Mouse (Mus musculus): ENCODE measurements around the gene Sirt1. TPM values are rescaled to one million over a fixed set of nuclear protein-coding genes. Genes with fewer than 3 reads are reported as not detected.

Gene Sirt1
- total and polyA plus RNA-seq, 3 experiments, result 9.1 to 19.8 TPM; not detected in 1

DNA sequence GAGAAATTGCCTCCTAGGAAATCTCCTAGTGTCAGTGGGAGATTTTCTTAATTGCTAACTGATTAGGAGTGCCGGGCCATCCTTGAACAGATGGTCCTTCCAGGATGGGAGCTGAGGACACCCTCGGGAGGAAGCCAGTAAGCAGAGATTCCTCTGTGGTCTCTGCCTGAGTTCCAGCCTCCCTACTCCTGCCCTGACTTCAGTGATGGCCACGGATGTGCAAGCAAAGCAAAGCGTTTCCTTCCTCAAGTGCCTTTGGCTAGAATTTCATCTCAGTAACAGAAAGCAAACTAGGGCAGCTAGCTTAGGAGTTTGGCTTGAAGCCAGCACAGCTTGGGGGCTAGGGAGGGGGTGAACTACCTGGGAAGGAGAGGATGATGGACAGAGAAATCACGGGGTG, 35.6 kb upstream of the Sirt1 start:
- Histone ChIP-seq H3K27ac (ENCODE audit: control insufficient read depth, low read depth, low read length) (no peak overlapping the region), H3K79me2 (ENCODE audit: control insufficient read depth, insufficient read depth, low read length, poor library complexity) (no peaks in the 10 kb centered on the region), H3K9me3 (replicated peaks; ENCODE audit: insufficient read depth, low read length) (no peaks in the 10 kb centered on the region), H3K4me3 (ENCODE audit: control insufficient read depth in 1 of 2, insufficient read depth in 1 of 2, low read depth in 2 of 2, low read length in 2 of 2) (no peak overlapping the region), H3K9ac (ENCODE audit: control insufficient read depth, low read depth, low read length, poor library complexity, severe bottlenecking) (no peak overlapping the region), H3K36me3 (ENCODE audit: control insufficient read depth in 1 of 2, insufficient read depth in 2 of 2, low read length in 2 of 2) (peaks cover 0 to 2% of the 10 kb centered on the region in 2 experiments; a peak in 1 of 4 replicates), H3K4me1 (ENCODE audit: control insufficient read depth in 1 of 2, insufficient read depth in 2 of 2, low read length in 2 of 2) (peaks cover 0 to 11% of the 10 kb centered on the region in 2 experiments; a peak in 1 of 4 replicates), H3K27me3 (ENCODE audit: control insufficient read depth in 1 of 2, insufficient read depth in 2 of 2, low read length in 2 of 2) (no peaks in the 10 kb centered on the region; a peak in 1 of 4 replicates)
- no peak for TF ChIP-seq E2F4 (IDR thresholded peaks at IDR 0.05; ENCODE audit: borderline replicate concordance, low read depth, low read length)
- TF ChIP-seq EP300 (IDR thresholded peaks at IDR 0.05; ENCODE audit: low read depth in 1 of 2, low read length in 2 of 2), result no peak
- no peak for TF ChIP-seq GATA1 (IDR thresholded peaks at IDR 0.05; ENCODE audit: low read depth, low read length)
- TF ChIP-seq POLR2A (IDR thresholded peaks at IDR 0.05; ENCODE audit: control insufficient read depth in 1 of 2, insufficient read depth in 1 of 2, low read depth in 1 of 2, low read length in 2 of 2, poor library complexity in 1 of 2), result no peak
- no peak for TF ChIP-seq CHD2 (IDR thresholded peaks at IDR 0.05; ENCODE audit: low read length)
- TF ChIP-seq USF2 (IDR thresholded peaks at IDR 0.05; ENCODE audit: borderline replicate concordance in 1 of 2, insufficient read depth in 1 of 2, low read depth in 1 of 2, low read length in 2 of 2), result no peak
- TF ChIP-seq MXI1 (IDR thresholded peaks at IDR 0.05; ENCODE audit: low read depth, low read length), result no peak
- TF ChIP-seq ETS1 (IDR thresholded peaks at IDR 0.05; ENCODE audit: low read depth, low read length), result no peak
- no peak for TF ChIP-seq MEF2A (IDR thresholded peaks at IDR 0.05; ENCODE audit: extremely low read depth, insufficient replicate concordance, low read depth, low read length, poor library complexity, severe bottlenecking)
- TF ChIP-seq ELF1 (IDR thresholded peaks at IDR 0.05; ENCODE audit: low read depth, low read length), result no peak
- TF ChIP-seq RCOR1 (IDR thresholded peaks at IDR 0.05; ENCODE audit: low read depth, low read length), result no peak
- DNase-seq (ENCODE audit: low read depth, low spot score), result no peak

GRCm38 (mm10) chr10:63415850-63416249, 34.3 kb upstream of the Sirt1 start:
- no peak overlapping the region for H3K27ac ChIP-seq (ENCODE audit: control insufficient read depth, low read depth, low read length)
- no peak overlapping the region for H3K9ac ChIP-seq (ENCODE audit: control insufficient read depth, low read depth, low read length, poor library complexity, severe bottlenecking)
- H3K27me3 ChIP-seq (ENCODE audit: control insufficient read depth in 1 of 2, insufficient read depth in 2 of 2, low read length in 2 of 2), result no peaks in the 10 kb centered on the region; a peak in 1 of 4 replicates
- no peak for DNase-seq (ENCODE audit: low read depth, low spot score)
- no peaks in the 10 kb centered on the region for H3K9me3 ChIP-seq (replicated peaks; ENCODE audit: insufficient read depth, low read length)
- peaks cover 2 to 15% of the 10 kb centered on the region in 2 experiments; a peak in 3 of 4 replicates for H3K4me1 ChIP-seq (ENCODE audit: control insufficient read depth in 1 of 2, insufficient read depth in 2 of 2, low read length in 2 of 2)
- peak overlapping the region; percentile 52; a peak in 3 of 4 replicates for H3K4me3 ChIP-seq (ENCODE audit: control insufficient read depth in 1 of 2, insufficient read depth in 1 of 2, low read depth in 2 of 2, low read length in 2 of 2)
- H3K79me2 ChIP-seq (ENCODE audit: control insufficient read depth, insufficient read depth, low read length, poor library complexity), result no peaks in the 10 kb centered on the region
- TF ChIP-seq EP300 (IDR thresholded peaks at IDR 0.05; ENCODE audit: low read depth in 1 of 2, low read length in 2 of 2) (no peak), E2F4 (IDR thresholded peaks at IDR 0.05; ENCODE audit: borderline replicate concordance, low read depth, low read length) (no peak), NRF1 (IDR thresholded peaks at IDR 0.05; ENCODE audit: insufficient read depth, low read depth, low read length, poor library complexity, severe bottlenecking) (no peak), TBP (IDR thresholded peaks at IDR 0.05; ENCODE audit: low read depth, low read length) (no peak)
- peaks cover 0 to 4% of the 10 kb centered on the region in 2 experiments; a peak in 2 of 4 replicates for H3K36me3 ChIP-seq (ENCODE audit: control insufficient read depth in 1 of 2, insufficient read depth in 2 of 2, low read length in 2 of 2)

GRCm38 (mm10) chr10:63415287-63415686, 33.8 kb upstream of the Sirt1 start:
- Histone ChIP-seq H3K27ac (ENCODE audit: control insufficient read depth, low read depth, low read length) (no peak overlapping the region), H3K4me1 (ENCODE audit: control insufficient read depth in 1 of 2, insufficient read depth in 2 of 2, low read length in 2 of 2) (peaks cover 2 to 15% of the 10 kb centered on the region in 2 experiments; a peak in 3 of 4 replicates), H3K79me2 (ENCODE audit: control insufficient read depth, insufficient read depth, low read length, poor library complexity) (no peaks in the 10 kb centered on the region), H3K27me3 (ENCODE audit: control insufficient read depth in 1 of 2, insufficient read depth in 2 of 2, low read length in 2 of 2) (no peaks in the 10 kb centered on the region; a peak in 1 of 4 replicates), H3K9me3 (replicated peaks; ENCODE audit: insufficient read depth, low read length) (no peaks in the 10 kb centered on the region), H3K4me3 (ENCODE audit: control insufficient read depth in 1 of 2, insufficient read depth in 1 of 2, low read depth in 2 of 2, low read length in 2 of 2) (no peak overlapping the region), H3K36me3 (ENCODE audit: control insufficient read depth in 1 of 2, insufficient read depth in 2 of 2, low read length in 2 of 2) (peaks cover 0 to 4% of the 10 kb centered on the region in 2 experiments; a peak in 2 of 4 replicates), H3K9ac (ENCODE audit: control insufficient read depth, low read depth, low read length, poor library complexity, severe bottlenecking) (no peak overlapping the region)
- no peak for DNase-seq (ENCODE audit: low read depth, low spot score)
- TF ChIP-seq ZC3H11A (IDR thresholded peaks at IDR 0.05; ENCODE audit: low read depth, low read length) (no peak), MAX (IDR thresholded peaks at IDR 0.05; ENCODE audit: low read length) (no peak), TBP (IDR thresholded peaks at IDR 0.05; ENCODE audit: low read depth, low read length) (no peak), MEF2A (IDR thresholded peaks at IDR 0.05; ENCODE audit: extremely low read depth, insufficient replicate concordance, low read depth, low read length, poor library complexity, severe bottlenecking) (no peak), CTCF (IDR thresholded peaks at IDR 0.05 in 2 of 3, conservative IDR thresholded peaks at IDR 0.05 in 1 of 3; ENCODE audit: control insufficient read depth in 1 of 3, insufficient read depth in 1 of 3, low read depth in 2 of 3, low read length in 3 of 3, poor library complexity in 1 of 3, severe bottlenecking in 1 of 3) (no peak), ZNF384 (IDR thresholded peaks at IDR 0.05; ENCODE audit: low read depth, low read length) (no peak)
